Comparison of ENCODE assay signal across 16 mouse cellular contexts in the genomic region with DNA sequence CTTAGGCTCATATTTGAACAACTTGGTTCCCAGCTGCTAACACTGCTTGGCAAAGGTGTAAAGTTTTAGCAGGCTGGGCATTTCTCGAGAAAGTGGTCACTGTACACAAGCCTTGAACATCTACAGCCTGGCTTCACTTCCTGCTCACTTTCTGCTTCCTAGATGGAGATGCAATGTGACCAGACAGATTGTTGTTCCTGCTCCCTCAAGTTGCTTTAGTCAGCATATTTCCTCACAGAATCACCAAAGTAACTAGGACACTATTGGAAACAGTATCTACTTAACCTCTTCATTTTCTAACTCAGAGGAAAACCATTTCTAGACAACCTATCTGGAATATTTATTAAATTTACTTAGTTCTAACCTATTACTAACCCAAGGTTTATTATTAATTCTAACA.
"Had no signal": no experiment of that assay in that cellular context is flagged by ENCODE, and none has a peak within 500 bp of the region (broad histone marks: within the 10 kb centered on the region; RNA-seq: fewer than 3 reads in every experiment).

No protein-coding gene starts in this region.

- H3K27me3 ChIP-seq: neural tube, embryonic 13.5 days; neural tube, embryonic 15.5 days; stomach, embryonic 15.5 days had no signal

- H3K4me2 ChIP-seq: neural tube, embryonic 13.5 days; neural tube, embryonic 15.5 days; stomach, embryonic 15.5 days had no signal

- H3K36me3 ChIP-seq: neural tube, embryonic 15.5 days had no signal

- H3K9ac ChIP-seq: neural tube, embryonic 13.5 days; neural tube, embryonic 15.5 days; stomach, embryonic 15.5 days had no signal

- DNase-seq: retina, postnatal 1 day; right cerebral cortex, adult 18-20 months; right cerebral cortex, postnatal 14 days; right cerebral cortex, postnatal 25 days; right cerebral cortex, postnatal 4 days; spleen, adult 18-20 months; thymus, adult 18-20 months; thymus, adult 2 months; thymus, postnatal 14 days; thymus, postnatal 25 days; thymus, postnatal 36 days; thymus, postnatal 4 days had no signal

- H3K27ac ChIP-seq: neural tube, embryonic 13.5 days; neural tube, embryonic 15.5 days; stomach, embryonic 15.5 days; stomach, postnatal 0 days had no signal

- H3K9me3 ChIP-seq: neural tube, embryonic 13.5 days; neural tube, embryonic 15.5 days; stomach, embryonic 15.5 days had no signal

- H3K4me1 ChIP-seq: neural tube, embryonic 13.5 days; neural tube, embryonic 15.5 days; stomach, embryonic 15.5 days had no signal

- H3K4me3 ChIP-seq: neural tube, embryonic 13.5 days; neural tube, embryonic 15.5 days; stomach, embryonic 15.5 days had no signal
